Mouse (Mus musculus) MEL (cell line): Measurements from ENCODE around the gene Trim62. TPM values are rescaled to one million over a fixed set of nuclear protein-coding genes. Genes with fewer than 3 reads are reported as not detected.

Experiments used
- DNase-seq: peaks from one replicate; pipeline ENCODE4 v3.0.0; 2011; ENCODE audit warnings: low read depth, low spot score
- H3K27ac ChIP-seq: 2 replicates; pipeline ENCODE4 v1.5.1; 2012; ENCODE audit warnings: low read depth, mild to moderate bottlenecking, control low read depth, low read length, moderate library complexity; ENCODE audit not compliant: control insufficient read depth
- H3K27me3 ChIP-seq, 2 experiments: fragments of 150-350 bp in 1 of 2; sonication (generic) in 1 of 2; 2 replicates each; pipeline ENCODE4 v1.6.1; 2012; ENCODE audit warnings: low read length in 2 of 2, mild to moderate bottlenecking in 2 of 2, improper control_type of control experiment in 1 of 2, moderate library complexity in 1 of 2; ENCODE audit not compliant: insufficient read depth in 2 of 2, control insufficient read depth in 1 of 2
- H3K36me3 ChIP-seq, 2 experiments: 2 replicates each; pipeline ENCODE4 v1.6.1; 2012 to 2014; ENCODE audit warnings: low read length in 2 of 2, improper control_type of control experiment in 1 of 2, inconsistent platforms in 1 of 2, mild to moderate bottlenecking in 1 of 2; ENCODE audit not compliant: insufficient read depth in 2 of 2, control insufficient read depth in 1 of 2
- H3K4me1 ChIP-seq, 2 experiments: fragments of 150-350 bp in 1 of 2; sonication (generic) in 1 of 2; 2 replicates each; pipeline ENCODE4 v1.6.1; 2012; ENCODE audit warnings: low read length in 2 of 2, improper control_type of control experiment in 1 of 2, mild to moderate bottlenecking in 1 of 2; ENCODE audit not compliant: insufficient read depth in 2 of 2, control insufficient read depth in 1 of 2
- H3K4me3 ChIP-seq, 2 experiments: fragments of 150-350 bp in 1 of 2; sonication (generic) in 1 of 2; 2 replicates each; pipeline ENCODE4 v1.5.1; 2012; ENCODE audit warnings: low read depth in 2 of 2, low read length in 2 of 2, mild to moderate bottlenecking in 2 of 2, moderate library complexity in 2 of 2, control low read depth in 1 of 2, improper control_type of control experiment in 1 of 2; ENCODE audit not compliant: control insufficient read depth in 1 of 2, insufficient read depth in 1 of 2
- H3K79me2 ChIP-seq: 2 replicates; pipeline ENCODE4 v1.6.1; 2012; ENCODE audit warnings: mild to moderate bottlenecking, low read length, moderate library complexity; ENCODE audit not compliant: control insufficient read depth, poor library complexity, insufficient read depth
- H3K9ac ChIP-seq: 2 replicates; pipeline ENCODE4 v1.6.1; 2012; ENCODE audit warnings: low read depth, mild to moderate bottlenecking, control low read depth, low read length, moderate library complexity; ENCODE audit not compliant: control insufficient read depth, poor library complexity, severe bottlenecking
- H3K9me3 ChIP-seq: fragments of 150-350 bp; sonication (generic); replicated peaks from 2 replicates; pipeline ENCODE4 v1.6.1; 2012; ENCODE audit warnings: mild to moderate bottlenecking, low read length, improper control_type of control experiment, moderate library complexity; ENCODE audit not compliant: insufficient read depth
- BHLHE40 ChIP-seq: IDR thresholded peaks from 2 replicates; pipeline ENCODE4 v1.6.1; 2012; ENCODE audit warnings: low read depth, mild to moderate bottlenecking, inconsistent platforms, low read length, improper control_type of control experiment, borderline replicate concordance
- CHD1 ChIP-seq: IDR thresholded peaks from 2 replicates; pipeline ENCODE4 v1.6.1; 2012; ENCODE audit warnings: low read depth, mild to moderate bottlenecking, inconsistent platforms, low read length, improper control_type of control experiment
- GATA1 ChIP-seq: IDR thresholded peaks from 2 replicates; pipeline ENCODE4 v1.6.1; 2011; ENCODE audit warnings: low read depth, low read length, improper control_type of control experiment
- HCFC1 ChIP-seq: IDR thresholded peaks from 2 replicates; pipeline ENCODE4 v1.6.1; 2012; ENCODE audit warnings: low read depth, mild to moderate bottlenecking, inconsistent platforms, low read length, improper control_type of control experiment, moderate library complexity
- JUND ChIP-seq: IDR thresholded peaks from 2 replicates; pipeline ENCODE4 v1.6.1; 2011; ENCODE audit warnings: low read depth, mild to moderate bottlenecking, improper control_type of control experiment, low read length
- KAT2A ChIP-seq: conservative IDR thresholded peaks from 2 replicates; pipeline ENCODE4 v1.6.1; 2012; ENCODE audit warnings: low read depth, low read length, improper control_type of control experiment, inconsistent platforms
- MAX ChIP-seq: IDR thresholded peaks from 2 replicates; pipeline ENCODE4 v1.6.1; 2011; ENCODE audit warnings: low read length, improper control_type of control experiment
- MAZ ChIP-seq: IDR thresholded peaks from 2 replicates; pipeline ENCODE4 v1.6.1; 2012; ENCODE audit warnings: low read depth, mild to moderate bottlenecking, inconsistent platforms, low read length, improper control_type of control experiment
- MEF2A ChIP-seq: IDR thresholded peaks from 2 replicates; pipeline ENCODE4 v1.6.1; 2014; ENCODE audit warnings: low read depth, mild to moderate bottlenecking, inconsistent platforms, low read length, improper control_type of control experiment; ENCODE audit not compliant: poor library complexity, insufficient replicate concordance, severe bottlenecking; ENCODE audit errors: extremely low read depth
- MXI1 ChIP-seq: IDR thresholded peaks from 2 replicates; pipeline ENCODE4 v1.6.1; 2011; ENCODE audit warnings: mild to moderate bottlenecking, low read depth, low read length, improper control_type of control experiment
- MYB ChIP-seq: IDR thresholded peaks from 2 replicates; pipeline ENCODE4 v1.6.1; 2011; ENCODE audit warnings: mild to moderate bottlenecking, low read depth, low read length, improper control_type of control experiment
- MYC ChIP-seq: IDR thresholded peaks from 2 replicates; pipeline ENCODE4 v1.6.1; 2011; ENCODE audit warnings: low read depth, mild to moderate bottlenecking, low read length, improper control_type of control experiment, moderate library complexity
- NELFE ChIP-seq: IDR thresholded peaks from 2 replicates; pipeline ENCODE4 v1.6.1; 2011; ENCODE audit warnings: low read depth, low read length, improper control_type of control experiment
- POLR2AphosphoS2 ChIP-seq: IDR thresholded peaks from 2 replicates; pipeline ENCODE4 v1.6.1; 2011; ENCODE audit warnings: low read length, improper control_type of control experiment
- RAD21 ChIP-seq: IDR thresholded peaks from 2 replicates; pipeline ENCODE4 v1.6.1; 2011; ENCODE audit warnings: mild to moderate bottlenecking, low read depth, low read length, improper control_type of control experiment
- SIN3A ChIP-seq: IDR thresholded peaks from 2 replicates; pipeline ENCODE4 v1.6.1; 2012; ENCODE audit warnings: low read length, improper control_type of control experiment, inconsistent platforms
- SMC3 ChIP-seq: IDR thresholded peaks from 2 replicates; pipeline ENCODE4 v1.6.1; 2011; ENCODE audit warnings: low read depth, low read length, improper control_type of control experiment
- TAL1 ChIP-seq: IDR thresholded peaks from 2 replicates; pipeline ENCODE4 v1.6.1; 2012; ENCODE audit warnings: mild to moderate bottlenecking, inconsistent platforms, low read length, moderate library complexity, mixed read lengths
- TBP ChIP-seq: IDR thresholded peaks from 2 replicates; pipeline ENCODE4 v1.8.0; 2011; ENCODE audit warnings: low read depth, low read length, improper control_type of control experiment
- TCF12 ChIP-seq: IDR thresholded peaks from 2 replicates; pipeline ENCODE4 v1.6.1; 2014; ENCODE audit warnings: low read depth, mild to moderate bottlenecking, inconsistent platforms, low read length, improper control_type of control experiment, moderate library complexity
- ZKSCAN1 ChIP-seq: IDR thresholded peaks from 2 replicates; pipeline ENCODE4 v1.6.1; 2012; ENCODE audit warnings: low read depth, mild to moderate bottlenecking, inconsistent platforms, low read length, improper control_type of control experiment, moderate library complexity
- ZMIZ1 ChIP-seq: IDR thresholded peaks from 2 replicates; pipeline ENCODE4 v1.6.1; 2012; ENCODE audit warnings: low read depth, mild to moderate bottlenecking, inconsistent platforms, low read length, improper control_type of control experiment, moderate library complexity
- ZNF384 ChIP-seq: IDR thresholded peaks from 2 replicates; pipeline ENCODE4 v1.6.1; 2012; ENCODE audit warnings: low read depth, mild to moderate bottlenecking, inconsistent platforms, low read length, improper control_type of control experiment
- polyA plus RNA-seq, 2 experiments: library from polyadenylated mRNA; stranded (reverse) in 1 of 2; unstranded in 1 of 2; fragments of >175 nt in 1 of 2; fragments of >200 nt in 1 of 2; gene quantifications; 2 replicates each; pipeline versions ENCODE4 v1.2.1 to v1.2.4; 2012; ENCODE audit warnings: low replicate concordance in 2 of 2, low read depth in 1 of 2; ENCODE audit not compliant: insufficient read length in 2 of 2, insufficient read depth in 1 of 2, missing spikeins in 1 of 2
- total RNA-seq: library from RNA; depleted of rRNA; stranded (reverse); fragments of 300-350 nt; gene quantifications from 2 replicates; pipeline ENCODE4 v1.2.3, GENCODE M21; 2012

Trim62 gene
- total and polyA plus RNA-seq, 3 experiments, result 0.12 to 1.2 TPM; not detected in 1

DNA sequence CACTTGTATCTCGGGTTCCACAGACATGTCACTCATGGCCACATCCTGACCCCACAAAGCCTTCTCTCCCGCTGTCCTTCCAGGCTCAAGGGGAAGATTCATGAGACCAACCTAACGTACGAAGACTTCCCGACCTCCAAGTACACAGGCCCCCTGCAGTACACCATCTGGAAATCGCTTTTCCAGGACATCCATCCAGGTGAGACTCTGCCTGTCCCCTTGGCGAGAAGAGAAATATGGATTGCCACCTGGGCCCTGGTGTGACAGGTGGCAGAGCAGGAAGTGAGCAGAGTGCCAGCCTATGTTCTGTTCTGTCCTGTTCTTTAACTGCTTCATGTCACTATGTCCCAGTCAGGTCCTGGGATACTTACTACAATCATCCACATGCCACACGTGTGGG is 19.0 kb downstream of the Trim62 start:
- Histone ChIP-seq H3K9ac (no peak overlapping the region), H3K27ac (no peak overlapping the region), H3K79me2 (no peaks in the 10 kb centered on the region), H3K4me3 (no peak overlapping the region), H3K4me1 (no peaks in the 10 kb centered on the region), H3K9me3 (no peaks in the 10 kb centered on the region), H3K27me3 (no peaks in the 10 kb centered on the region), H3K36me3 (no peaks in the 10 kb centered on the region)
- TF ChIP-seq POLR2AphosphoS2 (no peak), MEF2A (no peak), SIN3A (no peak), TBP (no peak), NELFE (no peak), MAZ (no peak), HCFC1 (no peak), TCF12 (no peak), MYB (no peak), ZNF384 (no peak), ZKSCAN1 (no peak), MXI1 (no peak), SMC3 (no peak), BHLHE40 (no peak), GATA1 (no peak), KAT2A (no peak), TAL1 (no peak), RAD21 (no peak), MYC (no peak), ZMIZ1 (no peak)
- no peak for DNase-seq

DNA sequence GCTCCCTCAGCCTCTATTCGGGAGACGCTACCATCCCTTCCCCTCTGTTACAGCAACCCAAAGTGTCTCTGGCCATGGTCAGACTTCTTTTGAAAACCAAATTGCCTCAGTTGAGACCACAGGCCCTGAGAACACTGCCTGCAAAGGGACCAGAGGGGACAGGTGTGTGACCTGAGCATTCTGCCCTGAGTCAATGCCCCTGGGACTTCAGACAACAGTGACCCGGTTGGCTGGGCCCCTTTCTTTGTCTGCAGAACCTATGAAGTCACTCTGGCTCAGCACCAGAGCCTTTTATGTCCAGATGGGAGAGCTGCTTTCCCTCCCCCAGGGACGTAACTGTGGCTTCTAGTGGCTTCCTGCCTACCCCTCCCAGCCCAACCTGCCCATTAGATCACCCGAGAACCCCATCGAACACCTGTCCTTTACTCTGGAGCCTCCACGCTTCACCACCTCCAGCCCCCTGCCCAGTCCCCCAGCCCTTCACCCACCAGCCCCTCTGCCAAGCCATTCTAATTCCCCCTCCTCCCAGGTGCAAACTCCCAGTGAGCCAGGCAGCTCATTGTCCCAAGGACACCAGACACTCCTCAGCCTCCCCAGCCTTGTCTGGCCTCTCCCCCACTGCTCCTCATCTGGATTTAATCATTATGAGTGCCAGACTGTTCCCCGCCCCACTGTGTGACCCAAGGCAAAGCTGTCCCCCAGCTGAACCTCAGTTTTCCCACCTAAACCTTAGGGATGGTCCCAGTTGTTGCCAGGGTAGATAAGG is 20.8 kb downstream of the Trim62 start:
- H3K27me3 ChIP-seq, result no peaks in the 10 kb centered on the region
- TF ChIP-seq JUND (no peak), MAZ (no peak), CHD1 (no peak), MAX (no peak), MXI1 (no peak), RAD21 (no peak)
- DNase-seq, result no peak
- H3K9me3 ChIP-seq, result no peaks in the 10 kb centered on the region
- H3K4me3 ChIP-seq, result no peak overlapping the region
- no peaks in the 10 kb centered on the region for H3K4me1 ChIP-seq
- no peaks in the 10 kb centered on the region for H3K36me3 ChIP-seq
- no peak overlapping the region for H3K9ac ChIP-seq
- H3K79me2 ChIP-seq, result no peaks in the 10 kb centered on the region
- no peak overlapping the region for H3K27ac ChIP-seq
